Mouse (Mus musculus) heart, adult 2 months (tissue): Measurements from ENCODE around the gene Dlst. TPM values are rescaled to one million over a fixed set of nuclear protein-coding genes. Genes with fewer than 3 reads are reported as not detected.

Experiments used
- DNase-seq, 2 experiments: peaks; one replicate each; pipeline ENCODE4 v3.0.0; 2021
- H3K27ac ChIP-seq: fragments of 200-600 bp; 2 replicates; pipeline ENCODE4 v1.8.1; 2022
- H3K27me3 ChIP-seq: fragments of 200-500 bp; 2 replicates; pipeline ENCODE4 v1.6.1; 2012; ENCODE audit warnings: mild to moderate bottlenecking, low read length, inconsistent platforms, mixed read lengths; ENCODE audit not compliant: control insufficient read depth, insufficient read depth
- H3K36me3 ChIP-seq: fragments of 200-500 bp; 2 replicates; pipeline ENCODE4 v1.6.1; 2012; ENCODE audit warnings: low read length, inconsistent platforms; ENCODE audit not compliant: control insufficient read depth, insufficient read depth
- H3K4me1 ChIP-seq: fragments of 200-500 bp; 2 replicates; pipeline ENCODE4 v1.6.1; 2011; ENCODE audit warnings: low read length; ENCODE audit not compliant: control insufficient read depth, insufficient read depth
- H3K4me3 ChIP-seq: fragments of 200-600 bp; 2 replicates; pipeline ENCODE4 v1.8.1; 2022
- H3K79me2 ChIP-seq: fragments of 200-500 bp; replicated peaks from 2 replicates; pipeline ENCODE4 v1.6.1; 2012; ENCODE audit warnings: mild to moderate bottlenecking, inconsistent platforms, low read length, moderate library complexity, mixed read lengths; ENCODE audit not compliant: control insufficient read depth, insufficient read depth
- H3K9ac ChIP-seq: fragments of 200-500 bp; 2 replicates; pipeline ENCODE4 v1.6.1; 2012; ENCODE audit warnings: low read depth, mild to moderate bottlenecking, control low read depth, inconsistent platforms, low read length, mixed read lengths
- CTCF ChIP-seq: fragments of 200-600 bp; IDR thresholded peaks from 2 replicates; pipeline ENCODE4 v1.8.1; 2022; ENCODE audit warnings: antibody characterized with exemption, mild to moderate bottlenecking, moderate library complexity
- EP300 ChIP-seq: fragments of 200-500 bp; IDR thresholded peaks from 2 replicates; pipeline ENCODE4 v1.6.1; 2011; ENCODE audit warnings: low read depth, low read length, control low read depth; ENCODE audit not compliant: insufficient read depth
- POLR2A ChIP-seq: fragments of 200-500 bp; IDR thresholded peaks from 2 replicates; pipeline ENCODE4 v1.6.1; 2011; ENCODE audit warnings: mild to moderate bottlenecking, low read depth, low read length, control low read depth; ENCODE audit not compliant: insufficient read depth
- WGBS: fragments of 180-500 bp; shearing (Covaris S2); methylation state at CpG from one replicate; pipeline ENCODE4 v1.1.7; 2018; 5-methylcytosine and 5-hydroxymethylcytosine counted together
- intact Hi-C: fragments of 180-260 bp; cut with DNase I; formaldehyde crosslinking; loops from one replicate; pipeline ENCODE4 v1.15.1; 2025
- polyA plus RNA-seq: library from polyadenylated mRNA; depleted of rRNA; stranded (reverse); fragments of >200 nt; gene quantifications from 2 replicates; pipeline ENCODE4 v1.2.3, GENCODE M21; 2012; rRNA removed
- total RNA-seq, 2 experiments: library from RNA; stranded (reverse); gene quantifications; 2 replicates each; pipeline ENCODE4 v1.2.3; 2021

The Dlst gene
- total and polyA plus RNA-seq, 3 experiments = 423 to 715 (median 668) TPM

GRCm38 (mm10) chr12:85181475-85182344, 71.1 kb downstream of the Dlst start:
- Histone ChIP-seq H3K79me2 (no peaks in the 10 kb centered on the region), H3K27ac (no peak overlapping the region), H3K9ac (no peak overlapping the region), H3K4me1 (peaks cover 7% of the 10 kb centered on the region), H3K4me3 (no peak overlapping the region), H3K36me3 (no peaks in the 10 kb centered on the region), H3K27me3 (no peaks in the 10 kb centered on the region)
- intact Hi-C loops = no loop called here
- TF ChIP-seq EP300 = no peak
- TF ChIP-seq POLR2A = no peak
- TF ChIP-seq CTCF = no peak
- WGBS = 35% methylated on average over 16 of the region's 17 CpGs
- DNase-seq = no peak

GRCm38 (mm10) chr12:85182345-85182643, 71.7 kb downstream of the Dlst start:
- 39% methylated on average over 8 of the region's 8 CpGs for WGBS
- Histone ChIP-seq H3K27me3 (no peaks in the 10 kb centered on the region), H3K4me3 (no peak overlapping the region), H3K79me2 (no peaks in the 10 kb centered on the region), H3K4me1 (peaks cover 6% of the 10 kb centered on the region), H3K36me3 (no peaks in the 10 kb centered on the region), H3K9ac (no peak overlapping the region), H3K27ac (no peak overlapping the region)
- TF ChIP-seq CTCF (no peak), EP300 (no peak), POLR2A (no peak)
- DNase-seq = no peak
- intact Hi-C loops = no loop called here

GRCm38 (mm10) chr12:85182898-85183297, 72.3 kb downstream of the Dlst start:
- H3K4me3 ChIP-seq = no peak overlapping the region
- WGBS = 86% methylated on average over 5 of the region's 5 CpGs
- no peak overlapping the region for H3K9ac ChIP-seq
- H3K27ac ChIP-seq = no peak overlapping the region
- no peak for TF ChIP-seq CTCF
- TF ChIP-seq POLR2A = no peak
- TF ChIP-seq EP300 = no peak
- no peaks in the 10 kb centered on the region for H3K36me3 ChIP-seq
- DNase-seq = no peak
- no peaks in the 10 kb centered on the region for H3K79me2 ChIP-seq
- H3K4me1 ChIP-seq = peaks cover 4% of the 10 kb centered on the region
- intact Hi-C loops = no loop called here
- H3K27me3 ChIP-seq = no peaks in the 10 kb centered on the region

GRCm38 (mm10) chr12:85184118-85184517, 73.5 kb downstream of the Dlst start:
- H3K27ac ChIP-seq = no peak overlapping the region
- no peaks in the 10 kb centered on the region for H3K27me3 ChIP-seq
- no peaks in the 10 kb centered on the region for H3K36me3 ChIP-seq
- intact Hi-C loops = no loop called here
- WGBS = 66% methylated on average over 5 of the region's 5 CpGs
- no peak overlapping the region for H3K4me3 ChIP-seq
- TF ChIP-seq CTCF (no peak), POLR2A (no peak), EP300 (no peak)
- DNase-seq = peak in 1 of 2 experiments; percentile 31
- H3K9ac ChIP-seq = no peak overlapping the region
- H3K4me1 ChIP-seq = peaks cover 4% of the 10 kb centered on the region
- no peaks in the 10 kb centered on the region for H3K79me2 ChIP-seq

Other genes with a start within 250 kb of the Dlst start
- gene Ltbp2, start 234.3 kb upstream of the Dlst start, total RNA-seq = 1 to 10 TPM in 1 of 2 experiments, under 1 TPM in 1; 0.99 to 2.3 TPM
- 5.6 TPM in 2 replicates for gene Ltbp2, start 234.3 kb upstream of the Dlst start, polyA plus RNA-seq
- gene Fcf1, start 139.9 kb upstream of the Dlst start, total RNA-seq = 10 to 100 TPM; 31.8 to 35.1 TPM
- 28.1 and 54.1 TPM in 2 replicates for gene Fcf1, start 139.9 kb upstream of the Dlst start, polyA plus RNA-seq
- 10 to 100 TPM; 34.9 to 45.2 TPM for gene Arel1, start 139.9 kb upstream of the Dlst start, total RNA-seq
- 29.5 and 45.9 TPM in 2 replicates for gene Arel1, start 139.9 kb upstream of the Dlst start, polyA plus RNA-seq
- 10 to 100 TPM; 26.7 to 26.8 TPM for gene Ylpm1, start 114.5 kb upstream of the Dlst start, total RNA-seq
- gene Ylpm1, start 114.5 kb upstream of the Dlst start, polyA plus RNA-seq = 9.3 and 12.1 TPM in 2 replicates
- gene Prox2, start 74 bp upstream of the Dlst start, total RNA-seq = 1 to 10 TPM; 1.2 to 1.5 TPM
- 1.1 and 1.7 TPM in 2 replicates for gene Prox2, start 74 bp upstream of the Dlst start, polyA plus RNA-seq
- 1 to 10 TPM; 2.3 to 2.4 TPM for gene Rps6kl1, start 40.4 kb downstream of the Dlst start, total RNA-seq
- gene Rps6kl1, start 40.4 kb downstream of the Dlst start, polyA plus RNA-seq = 3.4 and 5.1 TPM in 2 replicates
- gene Pgf, start 67.0 kb downstream of the Dlst start, total RNA-seq = 1 to 10 TPM; 5.4 to 5.7 TPM
- 4.3 and 4.6 TPM in 2 replicates for gene Pgf, start 67.0 kb downstream of the Dlst start, polyA plus RNA-seq
- 10 to 100 TPM; 40.3 to 45.8 TPM for gene Eif2b2, start 108.6 kb downstream of the Dlst start, total RNA-seq
- gene Eif2b2, start 108.6 kb downstream of the Dlst start, polyA plus RNA-seq = 60.2 and 63.1 TPM in 2 replicates
- gene Mlh3, start 159.8 kb downstream of the Dlst start, total RNA-seq = 1 to 10 TPM; 8.2 to 8.7 TPM
- 4.5 and 8.8 TPM in 2 replicates for gene Mlh3, start 159.8 kb downstream of the Dlst start, polyA plus RNA-seq
- gene Acyp1, start 177.6 kb downstream of the Dlst start, total RNA-seq = 10 to 100 TPM; 19.3 to 20.0 TPM
- 9.7 and 11.0 TPM in 2 replicates for gene Acyp1, start 177.6 kb downstream of the Dlst start, polyA plus RNA-seq
- 1 to 10 TPM; 2.2 to 2.6 TPM for gene Zc2hc1c, start 177.8 kb downstream of the Dlst start, total RNA-seq
- gene Zc2hc1c, start 177.8 kb downstream of the Dlst start, polyA plus RNA-seq = 1.0 and 1.1 TPM in 2 replicates
- 100 to 1,000 TPM; 107 to 116 TPM for gene Nek9, start 228.5 kb downstream of the Dlst start, total RNA-seq
- gene Nek9, start 228.5 kb downstream of the Dlst start, polyA plus RNA-seq = 41.6 and 74.4 TPM in 2 replicates